Comparison of ENCODE assay signal across 11 mouse cellular contexts in the genomic region with DNA sequence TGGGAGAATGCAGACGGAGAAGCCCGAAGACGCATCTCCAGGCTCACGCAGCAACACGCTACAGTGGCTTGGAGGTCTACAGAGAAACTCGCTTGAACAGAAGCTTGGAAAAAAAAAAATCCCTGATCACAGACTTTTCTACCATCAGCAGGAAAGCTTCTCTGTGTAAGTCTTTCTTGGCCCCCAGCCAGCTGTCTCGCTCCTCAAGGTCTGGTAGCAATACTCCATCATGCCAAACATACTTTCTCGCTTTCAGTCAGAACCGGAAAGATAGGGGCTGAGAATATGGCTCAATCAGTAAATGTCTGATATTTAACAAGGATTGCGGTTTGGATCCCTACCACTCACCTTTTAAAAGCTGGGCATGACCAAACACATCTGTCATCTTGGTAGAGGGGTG.
DNase-seq lines count a peak whose midpoint lies in the region; ATAC-seq lines count a peak whose summit lies in the region.
"Had no signal": no experiment of that assay in that cellular context is flagged by ENCODE, and none has a peak within 500 bp of the region (broad histone marks: within the 10 kb centered on the region; RNA-seq: fewer than 3 reads in every experiment).

No protein-coding gene starts in this region.

- no peak overlapping the region for H3K4me2 ChIP-seq in intestine, embryonic 16.5 days (ENCODE audit: low read depth, low read length)
- H3K4me2 ChIP-seq in intestine, embryonic 15.5 days (replicated peaks) = no peak overlapping the region
- H3K4me2 ChIP-seq: midbrain, embryonic 12.5 days had no signal

- H3K4me3 ChIP-seq in intestine, embryonic 16.5 days (ENCODE audit: low read length) = no peak overlapping the region
- H3K4me3 ChIP-seq in intestine, embryonic 15.5 days (replicated peaks) = no peak overlapping the region
- H3K4me3 ChIP-seq: midbrain, embryonic 12.5 days had no signal

- H3K27me3 ChIP-seq in intestine, embryonic 16.5 days (replicated peaks; ENCODE audit: control insufficient read depth, insufficient read depth, low read length) = no peaks in the 10 kb centered on the region
- no peaks in the 10 kb centered on the region for H3K27me3 ChIP-seq in intestine, embryonic 15.5 days (replicated peaks)
- H3K27me3 ChIP-seq: midbrain, embryonic 12.5 days had no signal

- no peak overlapping the region for H3K27ac ChIP-seq in intestine, embryonic 16.5 days (ENCODE audit: low read length)
- H3K27ac ChIP-seq in intestine, embryonic 15.5 days = no peak overlapping the region
- H3K27ac ChIP-seq: midbrain, embryonic 12.5 days had no signal

- H3K36me3 ChIP-seq in intestine, embryonic 16.5 days (ENCODE audit: control insufficient read depth, insufficient read depth, low read length) = no peaks in the 10 kb centered on the region
- H3K36me3 ChIP-seq in intestine, embryonic 15.5 days = no peaks in the 10 kb centered on the region
- H3K36me3 ChIP-seq: midbrain, embryonic 12.5 days had no signal

- H3K9ac ChIP-seq in intestine, embryonic 16.5 days (ENCODE audit: low read depth, low read length) = no peak overlapping the region
- no peak overlapping the region for H3K9ac ChIP-seq in intestine, embryonic 15.5 days
- H3K9ac ChIP-seq: midbrain, embryonic 12.5 days had no signal

- intact Hi-C loops in left cerebral cortex, postnatal 25 days (cut with DNase I) = no loop called here

- 81% methylated on average over 10 of the region's 10 CpGs for WGBS in intestine, embryonic 16.5 days
- 81% methylated on average over 10 of the region's 10 CpGs for WGBS in intestine, embryonic 15.5 days

- no peaks in the 10 kb centered on the region for H3K9me3 ChIP-seq in intestine, embryonic 16.5 days (ENCODE audit: control insufficient read depth, low read length)
- H3K9me3 ChIP-seq in intestine, embryonic 15.5 days = no peaks in the 10 kb centered on the region
- H3K9me3 ChIP-seq: midbrain, embryonic 12.5 days had no signal

- no peaks in the 10 kb centered on the region for H3K4me1 ChIP-seq in intestine, embryonic 16.5 days (ENCODE audit: control insufficient read depth, insufficient read depth, low read length)
- H3K4me1 ChIP-seq in intestine, embryonic 15.5 days (replicated peaks) = no peaks in the 10 kb centered on the region
- H3K4me1 ChIP-seq: midbrain, embryonic 12.5 days had no signal

- peak; percentile 21 for DNase-seq in layer of hippocampus, adult 11-12 months (ENCODE audit: low spot score)
- no peak for DNase-seq in layer of hippocampus, adult 9-10 months (ENCODE audit: low spot score)
- peak; percentile 10 for DNase-seq in urinary bladder, postnatal 14 days (ENCODE audit: low spot score)
- DNase-seq in urinary bladder, postnatal 10 days (ENCODE audit: low spot score) = no peak
- peak; percentile 16 to 24 for DNase-seq in left cerebral cortex, postnatal 25 days (ENCODE audit: low spot score in 2 of 2)
- DNase-seq: embryo, embryonic 11 days; kidney, adult 9 months; retina, postnatal 1 day had no signal

- ATAC-seq in intestine, embryonic 16.5 days = no peak
- ATAC-seq in intestine, embryonic 15.5 days = no peak

Comparison
In these comparisons a context has a peak if more than half of its experiments do, and no peak if none do; other contexts are left out.
1. DNase-seq: peak in layer of hippocampus, adult 11-12 months (single experiment), urinary bladder, postnatal 14 days (single experiment) and left cerebral cortex, postnatal 25 days (2 of 2); none in layer of hippocampus, adult 9-10 months (single experiment) and urinary bladder, postnatal 10 days (single experiment).